Mouse (Mus musculus) cerebellum, postnatal 36 days (tissue): ENCODE measurements around the gene Gm29797.
A peak's percentile ranks its signal among the peaks of the same experiment; 100 is the strongest.

Source experiments
- DNase-seq, 2 experiments: peaks; one replicate each; pipeline ENCODE4 v3.0.0; 2021 to 2022; ENCODE audit warnings: mixed read lengths in 2 of 2

Gm29797 gene

DNA sequence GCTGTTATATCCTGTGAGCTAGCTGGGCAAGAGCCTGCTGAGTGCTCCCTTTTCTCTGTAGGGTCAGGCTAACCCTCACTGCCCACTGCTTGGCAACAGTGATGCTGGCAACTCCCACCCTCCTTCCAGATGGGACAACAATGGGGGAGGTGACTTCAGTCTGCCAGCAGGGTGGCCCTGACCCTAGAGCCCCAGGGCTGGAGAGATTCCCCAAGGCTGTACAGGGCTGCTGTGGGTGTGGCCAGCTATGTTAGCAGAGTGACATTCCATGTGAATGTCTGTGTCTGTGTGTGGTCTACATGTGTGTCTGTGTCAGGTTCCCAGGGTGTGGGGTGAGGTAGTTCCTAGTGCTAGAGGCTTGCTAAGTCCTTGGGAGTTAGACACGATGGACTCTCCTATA, 16.7 kb downstream of the Gm29797 start:
- DNase-seq = no peak

DNA sequence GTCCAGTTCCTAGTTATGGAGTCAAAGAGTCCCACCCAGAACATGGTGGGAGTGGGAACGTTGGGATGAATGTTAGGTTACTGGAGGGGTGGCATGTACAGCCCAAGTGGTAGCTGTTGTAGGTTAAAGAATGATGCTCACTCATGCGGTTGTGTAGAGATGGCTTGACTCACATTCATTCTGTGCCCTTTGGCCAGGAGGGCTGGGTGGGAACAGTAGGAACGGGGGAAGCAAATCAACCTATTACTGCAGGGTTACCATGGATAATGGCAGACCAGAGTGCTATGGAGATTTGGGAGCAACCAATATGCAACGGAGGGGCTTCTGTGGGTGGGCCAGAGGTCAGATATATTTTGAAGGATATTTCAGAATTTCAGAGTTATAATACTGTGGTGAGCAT, 18.1 kb downstream of the Gm29797 start:
- no peak for DNase-seq

GRCm38 (mm10) chr2:181675454-181675853, 18.6 kb downstream of the Gm29797 start:
- peak; percentile 34 to 47 for DNase-seq

GRCm38 (mm10) chr2:181676424-181676823, 19.6 kb downstream of the Gm29797 start:
- DNase-seq = no peak

- DNase-seq = no peak
Measured at GRCm38 (mm10) chr2:181677096-181677754, 20.4 kb downstream of the Gm29797 start.

- no peak for DNase-seq
Measured at GRCm38 (mm10) chr2:181677755-181678098, 20.9 kb downstream of the Gm29797 start.

DNA sequence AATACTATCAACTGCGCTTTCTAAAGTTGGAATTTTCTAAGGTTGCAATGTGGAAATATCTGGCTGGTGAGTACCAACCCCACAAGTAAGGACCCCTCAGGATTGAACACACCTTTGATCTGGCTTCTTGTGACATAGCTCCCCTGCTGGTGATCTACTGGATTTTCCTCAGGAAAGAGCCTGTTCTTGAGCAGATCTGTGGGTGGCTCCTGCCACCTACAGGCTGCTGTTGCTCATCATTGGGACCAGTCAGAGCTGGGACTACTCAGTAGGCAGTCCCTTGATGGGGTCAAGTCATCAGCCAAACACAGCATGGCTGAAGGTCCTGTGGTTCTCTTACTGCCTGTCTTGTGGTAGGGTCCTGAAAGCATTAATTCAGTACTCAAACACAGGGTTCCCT, 21.9 kb downstream of the Gm29797 start:
- peak; percentile 67 to 70 for DNase-seq

- peak; percentile 78 to 83 for DNase-seq
Measured at GRCm38 (mm10) chr2:181679951-181680715, 23.3 kb downstream of the Gm29797 start, which contains the start of gene Tcea2. Gene Tcea2, plus strand, starts transcription at chr2:181680310.

DNA sequence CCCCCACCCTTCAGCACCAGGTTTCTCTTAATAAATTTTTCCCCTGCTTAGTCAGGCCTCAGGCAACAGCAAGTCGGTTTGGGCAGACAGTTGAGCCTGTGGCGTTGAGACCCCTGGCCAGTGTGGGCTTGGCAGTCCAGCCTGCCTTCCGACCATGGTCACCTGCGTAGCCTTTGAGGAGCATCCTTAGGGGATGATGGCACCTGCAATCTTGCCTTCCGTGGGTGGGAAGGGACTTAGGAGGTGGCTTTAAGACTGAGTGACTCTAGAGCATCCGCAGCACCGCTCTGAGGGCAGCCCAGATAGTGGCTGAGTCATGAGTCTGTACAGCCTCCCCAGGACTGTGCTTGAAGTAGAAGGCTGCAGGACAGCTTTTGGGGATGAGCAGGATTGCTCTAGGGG, 23.9 kb downstream of the Gm29797 start:
- DNase-seq = peak; percentile 18 to 43

- DNase-seq = no peak
Measured at GRCm38 (mm10) chr2:181681978-181682377, 25.1 kb downstream of the Gm29797 start.

DNA sequence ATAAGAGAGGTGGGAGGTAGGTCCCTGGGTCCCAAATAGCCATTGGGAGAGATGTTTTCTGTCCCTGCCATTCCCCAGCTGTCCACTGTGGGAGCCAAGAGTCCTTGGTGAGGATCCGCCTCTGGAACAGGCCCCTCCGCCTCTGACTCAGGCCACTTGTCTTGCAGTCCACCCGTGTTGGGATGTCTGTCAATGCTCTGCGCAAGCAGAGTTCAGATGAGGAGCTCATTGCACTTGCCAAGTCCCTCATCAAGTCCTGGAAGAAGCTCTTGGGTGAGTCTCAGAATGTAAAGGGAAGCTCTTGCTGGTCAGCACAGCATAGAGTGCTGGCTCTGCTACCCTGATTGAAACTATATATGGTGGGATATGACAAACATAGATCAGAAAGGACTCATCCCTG, 26.5 kb downstream of the Gm29797 start:
- no peak for DNase-seq

DNA sequence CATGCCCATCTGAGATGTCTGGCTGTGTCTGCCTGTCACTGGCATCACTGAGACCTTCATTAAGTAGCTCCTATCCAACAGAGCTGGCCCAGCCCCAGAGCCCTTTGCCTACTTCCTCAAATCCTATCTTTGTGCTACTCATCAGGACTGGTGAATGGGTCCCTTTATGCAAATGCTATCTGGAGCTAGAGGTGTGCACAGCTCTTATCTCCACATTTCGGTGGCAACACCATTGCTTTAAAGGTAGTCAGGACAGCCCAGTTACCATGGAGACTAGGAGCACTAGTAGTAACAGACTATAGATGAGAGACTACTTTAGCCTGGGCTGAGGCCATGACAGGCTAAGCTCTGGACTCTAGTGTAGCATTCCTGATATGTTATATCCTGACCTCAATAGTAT, 27.9 kb downstream of the Gm29797 start:
- DNase-seq = no peak

GRCm38 (mm10) chr2:181685686-181686085, 28.9 kb downstream of the Gm29797 start:
- no peak for DNase-seq

- DNase-seq = no peak
Measured at GRCm38 (mm10) chr2:181687586-181687985, 30.8 kb downstream of the Gm29797 start.

DNA sequence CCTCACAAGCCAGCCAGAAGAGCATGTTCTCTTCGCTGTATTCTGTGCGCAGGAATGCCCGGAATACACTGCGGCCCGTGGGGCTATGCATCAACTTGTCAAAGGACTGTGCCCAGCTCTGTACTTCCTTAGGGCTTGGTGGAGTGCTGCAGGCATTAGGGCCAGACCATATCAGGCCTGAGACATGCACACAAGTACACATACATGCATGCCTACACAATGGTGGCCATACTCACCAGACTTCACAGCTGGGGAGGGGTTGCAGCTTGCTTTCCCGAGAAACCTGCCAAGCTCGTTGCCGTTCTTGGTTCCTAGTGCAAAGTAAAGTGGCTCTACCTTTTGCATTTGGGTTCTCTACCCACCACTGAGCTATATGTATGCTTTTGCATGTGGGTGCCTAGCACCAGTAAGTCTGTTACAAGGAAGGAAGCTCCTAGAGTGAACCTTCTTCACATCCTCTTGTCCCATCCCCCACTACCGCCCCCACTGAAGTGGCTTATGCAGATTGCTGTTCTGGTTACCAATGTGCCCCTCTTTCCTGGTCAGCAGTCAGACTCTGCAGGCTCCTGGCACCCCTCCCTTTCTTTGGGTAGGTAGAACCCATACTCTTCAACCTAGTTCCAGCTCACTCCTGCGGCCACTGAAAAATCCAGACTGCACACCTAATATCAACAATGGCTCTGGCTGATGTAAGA, 32.8 kb downstream of the Gm29797 start:
- DNase-seq = no peak

GRCm38 (mm10) chr2:181691083-181691482, 34.2 kb downstream of the Gm29797 start:
- DNase-seq = no peak

DNA sequence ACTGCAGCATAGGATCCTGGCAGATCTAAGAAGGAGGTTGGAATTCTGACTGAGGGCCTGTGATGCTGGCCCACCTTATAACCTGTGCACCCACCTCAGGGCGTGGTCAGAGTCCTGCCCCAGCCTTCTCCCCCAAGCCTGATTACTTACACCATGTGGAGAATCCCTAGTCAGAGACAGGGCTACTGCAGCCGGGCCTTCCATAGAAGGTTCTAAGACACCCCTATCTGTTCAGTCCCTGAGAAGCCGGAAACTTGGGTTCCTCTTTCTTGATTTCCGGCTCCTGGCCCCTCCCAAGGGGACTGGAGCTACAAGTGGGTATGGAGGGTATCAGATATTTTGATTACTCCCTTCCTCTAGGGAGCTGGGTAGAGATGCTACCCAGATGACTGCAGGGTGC, 34.7 kb downstream of the Gm29797 start:
- DNase-seq = no peak

DNA sequence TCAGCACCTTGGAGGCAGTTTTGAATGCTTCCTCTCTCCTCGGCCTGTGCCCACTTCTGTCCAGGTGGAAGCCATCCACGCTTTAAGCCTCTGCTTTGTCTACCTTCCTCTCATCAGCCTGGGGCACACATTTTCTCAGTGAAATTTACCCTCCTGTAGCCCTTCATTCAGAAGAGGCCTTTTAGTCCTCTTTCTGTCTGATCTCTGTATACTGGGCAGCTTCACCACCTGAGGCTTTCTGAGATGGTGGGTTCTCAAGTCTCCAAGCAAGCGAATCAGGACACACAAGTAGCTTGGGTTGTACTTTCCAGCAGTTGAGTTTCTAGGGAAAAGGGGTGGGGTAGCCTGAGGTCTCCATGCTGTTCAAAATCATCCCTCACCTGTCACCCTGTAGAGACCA, 35.5 kb downstream of the Gm29797 start:
- DNase-seq = no peak

DNA sequence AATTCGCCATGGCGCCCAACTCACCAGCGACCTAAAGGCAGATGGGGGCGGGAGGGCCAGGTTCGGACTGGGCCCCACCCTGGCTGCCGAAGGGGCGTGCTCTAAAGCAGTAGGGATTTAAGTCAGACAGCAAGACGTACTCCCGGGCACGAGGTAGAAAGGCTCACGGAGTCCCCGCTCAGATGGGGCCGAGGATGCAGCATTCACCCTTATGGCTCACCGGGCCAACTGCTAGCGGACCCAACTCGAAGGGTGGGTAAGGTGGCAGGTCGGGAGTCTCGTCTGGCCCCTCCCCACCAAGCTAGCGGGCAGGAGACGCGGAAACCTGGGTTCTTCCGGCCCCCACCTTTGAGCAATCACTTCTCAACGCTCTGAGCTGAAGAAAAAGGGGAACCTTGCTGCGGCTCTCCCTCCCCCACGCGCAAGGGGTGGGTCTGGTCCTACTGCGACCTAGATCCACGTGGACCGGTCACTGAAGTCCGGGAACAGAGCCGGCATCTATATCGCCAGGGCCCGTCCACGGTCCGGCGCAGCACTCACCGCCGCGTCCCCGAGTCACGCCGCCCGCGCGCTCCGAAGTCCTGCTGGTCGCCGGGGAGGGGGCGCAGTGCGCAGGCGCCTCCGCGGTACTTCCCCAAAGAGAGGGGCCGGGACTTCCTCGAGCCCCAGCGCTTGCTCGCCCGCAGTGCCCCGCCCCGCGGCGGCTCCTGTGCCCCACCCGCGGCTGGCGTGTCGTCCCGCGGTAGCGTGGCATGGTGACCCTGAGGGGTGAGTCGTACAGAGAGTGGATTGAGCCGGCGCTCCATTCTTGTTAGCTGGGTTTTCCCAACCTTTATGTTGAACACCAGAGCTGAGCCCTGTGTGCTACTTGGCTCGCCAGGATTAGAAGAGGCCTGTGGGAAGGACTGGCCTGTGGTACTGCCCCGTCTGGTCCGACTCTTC, 36.8 kb downstream of the Gm29797 start, which contains the start of gene Rgs19:
Gene Rgs19 (minus strand): TSS at position 639 of the 942 bp plus-strand sequence.
- peak; percentile 63 to 72 for DNase-seq

- DNase-seq = no peak
Measured at GRCm38 (mm10) chr2:181694581-181694980, 37.7 kb downstream of the Gm29797 start.

DNA sequence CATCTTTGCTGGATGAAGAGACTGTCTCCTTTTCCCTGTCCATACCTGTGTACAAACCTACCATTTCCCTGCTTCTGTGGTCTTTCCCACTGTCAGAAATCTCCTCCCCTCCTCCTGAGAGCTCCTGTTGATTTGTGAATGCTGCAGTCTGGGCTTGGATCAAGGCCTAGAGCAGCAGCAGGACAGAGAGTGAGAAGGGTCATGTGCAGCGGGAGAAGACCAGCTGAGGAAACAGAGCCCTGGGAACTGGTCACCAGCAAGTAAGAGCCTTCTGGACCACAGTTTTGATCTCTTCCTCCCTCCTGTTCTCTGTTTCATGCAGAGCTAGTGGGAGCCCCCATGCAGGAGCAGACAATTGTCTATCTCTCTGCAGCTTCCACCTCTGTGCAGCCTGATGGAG, 38.9 kb downstream of the Gm29797 start:
- DNase-seq = no peak

GRCm38 (mm10) chr2:181696801-181697420, 40.1 kb downstream of the Gm29797 start:
- no peak for DNase-seq
